Mouse (Mus musculus) macrophage (primary cell): ENCODE measurements around the gene Npas1. TPM values are rescaled to one million over a fixed set of nuclear protein-coding genes. Genes with fewer than 3 reads are reported as not detected.

Experiments used
- H3K27ac ChIP-seq: fragments of 350-480 bp; formaldehyde crosslinking; 2 replicates; pipeline ENCODE4 v1.9.0; 2021
- H3K36me3 ChIP-seq: fragments of 350-480 bp; formaldehyde crosslinking; 2 replicates; pipeline ENCODE4 v1.9.0; 2021; ENCODE audit errors: inconsistent target
- H3K4me3 ChIP-seq: fragments of 350-480 bp; formaldehyde crosslinking; 2 replicates; pipeline ENCODE4 v1.9.0; 2021; ENCODE audit errors: inconsistent target
- H3K79me2 ChIP-seq: fragments of 350-480 bp; formaldehyde crosslinking; 2 replicates; pipeline ENCODE4 v1.9.0; 2021; ENCODE audit errors: inconsistent target
- WGBS: methylation state at CpG from one replicate; pipeline ENCODE4 v1.1.7; 2026; ENCODE audit warnings: inconsistent platforms; ENCODE audit not compliant: missing documents; 5-methylcytosine and 5-hydroxymethylcytosine counted together
- polyA plus RNA-seq: library from polyadenylated mRNA; stranded (reverse); fragments of 250-400 nt; gene quantifications from 3 replicates; pipeline ENCODE4 v1.2.4, GENCODE M21; 2018; ENCODE audit warnings: inconsistent platforms

The Npas1 gene
- polyA plus RNA-seq, 1 experiment from 2014 or later, result not detected

DNA sequence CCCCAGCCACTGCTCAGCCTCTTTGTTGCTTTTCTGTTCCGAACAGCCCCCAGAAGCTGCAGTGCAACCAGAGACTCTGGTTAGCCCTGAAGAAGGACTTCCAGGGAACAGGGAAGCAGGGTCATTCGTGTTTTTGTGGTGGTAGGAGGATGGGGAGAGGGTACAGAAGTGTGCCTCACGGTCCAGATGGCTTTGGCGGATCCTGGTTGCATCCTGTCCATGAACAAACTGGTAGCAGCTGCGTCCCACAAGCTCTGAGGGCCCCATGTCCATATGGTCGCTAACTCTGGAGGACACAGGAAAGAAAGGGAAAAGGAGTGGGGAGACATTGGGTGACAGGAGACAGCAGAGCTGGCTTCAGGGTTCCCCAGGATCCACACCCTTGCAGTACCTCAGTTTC, 16.4 kb downstream of the Npas1 start:
- H3K27ac ChIP-seq, result no peak overlapping the region
- no peak overlapping the region for H3K4me3 ChIP-seq
- 64% methylated on average over 6 of the region's 6 CpGs for WGBS
- H3K36me3 ChIP-seq, result no peaks in the 10 kb centered on the region
- no peaks in the 10 kb centered on the region for H3K79me2 ChIP-seq

GRCm38 (mm10) chr7:16460566-16460965, 17.0 kb downstream of the Npas1 start:
- Histone ChIP-seq H3K4me3 (no peak overlapping the region), H3K27ac (no peak overlapping the region), H3K79me2 (no peaks in the 10 kb centered on the region), H3K36me3 (no peaks in the 10 kb centered on the region)
- 60% methylated on average over 13 of the region's 13 CpGs for WGBS

DNA sequence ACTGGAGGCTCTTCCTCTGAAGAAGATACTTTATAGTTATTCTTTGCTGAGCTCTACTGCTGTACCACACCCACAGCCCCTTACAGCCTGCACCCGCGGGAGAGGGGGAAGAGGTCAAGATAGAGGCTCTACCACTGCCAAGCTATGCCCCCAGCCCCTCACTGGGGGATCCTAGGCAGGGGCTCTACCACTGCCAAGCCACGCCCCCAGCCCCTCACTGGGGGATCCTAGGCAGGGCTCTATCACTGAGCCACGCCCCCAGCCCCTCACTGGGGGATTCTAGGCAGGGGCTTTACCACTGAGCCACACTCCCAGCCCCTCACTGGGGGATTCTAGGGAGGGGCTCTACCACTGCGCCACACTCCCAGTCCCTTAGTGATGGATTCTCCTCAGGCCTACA, 21.2 kb downstream of the Npas1 start:
- Histone ChIP-seq H3K4me3 (no peak overlapping the region), H3K36me3 (no peaks in the 10 kb centered on the region), H3K27ac (no peak overlapping the region), H3K79me2 (peaks cover 5% of the 10 kb centered on the region; the same call in 1 of the 2 replicates)
- 83% methylated on average over 5 of the region's 5 CpGs for WGBS

- WGBS, result 96% methylated on average over 13 of the region's 14 CpGs
- H3K27ac ChIP-seq, result no peak overlapping the region
- H3K4me3 ChIP-seq, result no peak overlapping the region
- no peaks in the 10 kb centered on the region for H3K36me3 ChIP-seq
- peaks cover 5% of the 10 kb centered on the region; the same call in 1 of the 2 replicates for H3K79me2 ChIP-seq
Measured at GRCm38 (mm10) chr7:16455016-16455415, 22.5 kb downstream of the Npas1 start.

- peaks cover 5% of the 10 kb centered on the region; the same call in 1 of the 2 replicates for H3K79me2 ChIP-seq
- H3K36me3 ChIP-seq, result no peaks in the 10 kb centered on the region
- no peak overlapping the region for H3K27ac ChIP-seq
- H3K4me3 ChIP-seq, result peak overlapping the region; percentile 77
- under 1% methylated on average over 23 of the region's 23 CpGs for WGBS
Measured at GRCm38 (mm10) chr7:16453118-16453711, 24.3 kb downstream of the Npas1 start.

DNA sequence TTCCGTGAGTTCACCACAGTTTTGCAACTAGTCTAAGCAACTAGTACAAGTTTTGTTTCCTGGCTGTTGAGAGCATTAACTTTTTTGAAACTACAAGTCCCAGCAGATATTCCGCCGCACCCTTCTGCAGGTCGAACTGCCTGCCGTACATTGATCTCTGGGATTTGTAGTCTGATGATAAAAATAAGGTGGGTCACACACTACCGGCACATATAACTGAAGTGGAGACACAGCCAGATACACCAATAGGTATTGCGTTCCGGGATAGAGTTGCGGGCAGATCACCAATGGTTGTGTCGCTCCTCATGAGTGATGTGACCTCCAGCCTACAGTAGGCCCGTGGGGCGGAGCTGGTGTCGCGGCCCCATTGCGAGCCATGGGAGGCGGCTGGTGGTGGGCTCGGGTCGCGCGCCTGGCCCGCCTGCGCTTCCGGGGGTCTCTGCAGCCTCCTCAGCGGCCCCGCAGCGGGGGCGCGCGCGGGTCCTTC, 24.9 kb downstream of the Npas1 start, which contains the start of gene Tmem160:
Tmem160 (plus strand) TSS at position 193 of the 487 bp plus-strand sequence.
- Histone ChIP-seq H3K79me2 (peaks cover 5% of the 10 kb centered on the region; the same call in 1 of the 2 replicates), H3K36me3 (no peaks in the 10 kb centered on the region), H3K4me3 (peak within 1 kb of the TSS; percentile 77), H3K27ac (no peak within 1 kb of the TSS)
- 1% methylated on average over 28 of the region's 30 CpGs for WGBS

DNA sequence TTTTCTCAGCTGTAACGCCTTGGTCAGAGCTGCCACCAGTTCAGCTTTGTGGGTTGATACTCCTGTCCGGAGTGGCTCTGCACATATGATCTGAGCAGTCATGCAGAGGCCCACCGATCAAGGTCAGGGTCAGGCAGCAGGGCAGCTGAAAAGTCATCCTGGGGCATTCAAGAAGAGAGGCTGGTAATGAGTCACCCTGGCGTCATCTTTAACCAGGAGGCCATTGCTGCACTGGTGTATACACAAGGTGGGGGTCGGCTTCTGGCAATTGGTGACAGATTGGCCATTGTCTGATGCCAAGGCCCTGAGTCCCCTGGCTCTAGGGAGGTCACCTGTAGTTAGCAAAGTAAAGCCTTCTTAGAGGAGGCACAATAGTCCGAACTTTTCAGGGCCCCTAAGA, 25.9 kb downstream of the Npas1 start:
- Histone ChIP-seq H3K27ac (no peak overlapping the region), H3K4me3 (no peak overlapping the region), H3K79me2 (peaks cover 5% of the 10 kb centered on the region; the same call in 1 of the 2 replicates), H3K36me3 (no peaks in the 10 kb centered on the region)
- WGBS, result 93% methylated on average over 6 of the region's 6 CpGs

- H3K79me2 ChIP-seq, result no peaks in the 10 kb centered on the region
- H3K4me3 ChIP-seq, result no peak overlapping the region
- no peak overlapping the region for H3K27ac ChIP-seq
- no peaks in the 10 kb centered on the region for H3K36me3 ChIP-seq
Measured at GRCm38 (mm10) chr7:16441241-16441640, 36.3 kb downstream of the Npas1 start.

DNA sequence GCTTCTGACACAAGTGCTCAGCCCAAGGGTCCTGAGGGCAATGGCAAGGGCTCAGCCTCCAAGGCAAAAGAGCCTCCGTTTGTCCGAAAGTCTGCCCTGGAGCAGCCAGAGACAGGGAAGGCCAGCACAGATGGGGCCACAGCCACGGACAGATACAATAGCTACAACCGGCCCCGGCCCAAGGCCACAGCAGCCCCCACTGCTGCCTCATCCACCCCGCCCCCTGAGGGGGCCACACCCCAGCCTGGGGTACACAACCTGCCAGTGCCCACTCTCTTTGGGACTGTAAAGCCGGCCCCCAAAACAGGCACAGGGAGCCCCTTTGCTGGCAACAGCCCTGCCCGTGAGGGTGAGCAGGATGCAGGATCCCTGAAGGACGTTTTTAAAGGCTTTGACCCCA, 42.4 kb downstream of the Npas1 start:
- peaks cover 57% of the 10 kb centered on the region for H3K36me3 ChIP-seq
- WGBS, result 91% methylated on average over 9 of the region's 9 CpGs
- H3K79me2 ChIP-seq, result no peaks in the 10 kb centered on the region
- no peak overlapping the region for H3K4me3 ChIP-seq
- no peak overlapping the region for H3K27ac ChIP-seq

- Histone ChIP-seq H3K4me3 (no peak overlapping the region), H3K79me2 (no peaks in the 10 kb centered on the region), H3K36me3 (peaks cover 73% of the 10 kb centered on the region), H3K27ac (no peak overlapping the region)
- 87% methylated on average over 3 of the region's 3 CpGs for WGBS
Measured at GRCm38 (mm10) chr7:16433352-16433971, 44.1 kb downstream of the Npas1 start.

- Histone ChIP-seq H3K36me3 (peaks cover 91% of the 10 kb centered on the region), H3K79me2 (no peaks in the 10 kb centered on the region), H3K27ac (no peak overlapping the region), H3K4me3 (no peak overlapping the region)
- WGBS, result 66% methylated on average over 4 of the region's 4 CpGs
Measured at GRCm38 (mm10) chr7:16426129-16426729, 51.3 kb downstream of the Npas1 start.

- 94% methylated on average over 10 of the region's 10 CpGs for WGBS
Measured at GRCm38 (mm10) chr7:16425721-16426120, 51.8 kb downstream of the Npas1 start.

GRCm38 (mm10) chr7:16423731-16424130, 53.8 kb downstream of the Npas1 start:
- Histone ChIP-seq H3K27ac (no peak overlapping the region), H3K36me3 (peaks cover 91% of the 10 kb centered on the region)
- WGBS, result 90% methylated on average over 9 of the region's 9 CpGs

More at GRCm38 (mm10) chr7:16425721-16426120, 51.8 kb downstream of the Npas1 start:
- H3K36me3 ChIP-seq, result peaks cover 91% of the 10 kb centered on the region
- no peaks in the 10 kb centered on the region for H3K79me2 ChIP-seq
- H3K27ac ChIP-seq, result no peak overlapping the region
- H3K4me3 ChIP-seq, result no peak overlapping the region

DNA sequence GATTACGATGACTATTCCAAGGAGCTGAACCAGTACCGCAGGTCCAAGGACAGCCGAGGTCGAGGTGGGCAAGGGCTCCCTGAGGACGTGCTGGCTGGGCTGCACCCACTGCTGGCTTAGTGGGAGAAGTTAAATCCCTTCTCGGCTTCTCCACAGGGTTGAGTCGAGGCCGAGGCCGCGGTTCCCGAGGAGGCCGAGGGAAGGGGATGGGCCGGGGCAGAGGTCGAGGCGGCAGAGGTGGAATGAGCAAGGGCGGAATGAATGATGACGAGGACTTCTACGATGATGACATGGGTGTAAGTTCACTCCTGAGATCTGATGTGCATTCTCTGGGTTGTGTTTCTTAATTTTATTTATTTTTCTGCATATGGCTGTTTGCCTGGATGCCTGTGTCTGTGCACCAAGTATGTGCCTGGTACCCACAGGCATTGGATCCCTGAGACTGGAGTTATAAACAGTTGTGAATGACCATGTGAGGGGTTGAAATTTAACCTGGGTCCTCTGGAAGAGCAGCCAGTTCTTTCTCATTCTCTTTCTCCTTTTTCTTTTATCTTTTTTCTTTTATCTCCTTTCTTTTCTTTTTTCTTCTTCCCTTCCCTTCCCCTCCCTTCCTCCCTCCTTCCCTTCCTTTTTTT, 55.2 kb downstream of the Npas1 start:
- Histone ChIP-seq H3K27ac (no peak overlapping the region), H3K36me3 (peaks cover 88% of the 10 kb centered on the region), H3K4me3 (no peak overlapping the region), H3K79me2 (no peaks in the 10 kb centered on the region)
- WGBS, result 94% methylated on average over 18 of the region's 18 CpGs

More at GRCm38 (mm10) chr7:16423731-16424130, 53.8 kb downstream of the Npas1 start:
- H3K4me3 ChIP-seq, result no peak overlapping the region
- no peaks in the 10 kb centered on the region for H3K79me2 ChIP-seq
